Mouse (Mus musculus) liver, postnatal 0 days (tissue): ENCODE data around the gene Nav3.

Experiments used
- CTCF ChIP-seq: sonication (generic); IDR thresholded peaks from 2 replicates; pipeline ENCODE4 v1.5.1; 2016; ENCODE audit warnings: antibody characterized with exemption, low read depth
- EP300 ChIP-seq: IDR thresholded peaks from 2 replicates; pipeline ENCODE4 v1.6.1; 2016; ENCODE audit warnings: antibody characterized with exemption, low read depth, mild to moderate bottlenecking

- no peak for TF ChIP-seq CTCF
- TF ChIP-seq EP300 = no peak
Measured at GRCm38 (mm10) chr10:109832768-109833291, 623.2 kb downstream of the Nav3 start.
